Mouse (Mus musculus) heart, embryonic 14.5 days (tissue): ENCODE data around the gene Ptges3l. TPM values are rescaled to one million over a fixed set of nuclear protein-coding genes. Genes with fewer than 3 reads are reported as not detected.
"Not testable (repeated sequence)": the region's sequence is repeated elsewhere in the genome, so short reads cannot be mapped to it uniquely, and the experiment has no call there.

ENCODE experiments used
- ATAC-seq: fragments of 200-750 bp; cut with Nextera tagmentation; 2 replicates; pipeline ENCODE4 v1.8.0; 2017; ENCODE audit warnings: low read depth, moderate TSS enrichment; ENCODE audit not compliant: insufficient number of reproducible peaks, insufficient read depth, low FRiP score
- H3K27ac ChIP-seq, 2 experiments: fragments of 200-500 bp in 1 of 2; fragments of 300-500 bp in 1 of 2; sonication (generic) in 1 of 2; replicated peaks in 1 of 2; 2 replicates each; pipeline ENCODE4 v1.5.1; 2012 to 2014; ENCODE audit warnings: low read depth in 2 of 2, low read length in 2 of 2, control low read depth in 1 of 2, mild to moderate bottlenecking in 1 of 2, mixed read lengths in 1 of 2; ENCODE audit not compliant: control insufficient read depth in 1 of 2, insufficient read depth in 1 of 2
- H3K27me3 ChIP-seq: fragments of 300-500 bp; sonication (generic); 2 replicates; pipeline ENCODE4 v1.6.1; 2014; ENCODE audit warnings: mild to moderate bottlenecking, low read length, control low read depth; ENCODE audit not compliant: control insufficient read depth, insufficient read depth
- H3K36me3 ChIP-seq: fragments of 300-500 bp; sonication (generic); 2 replicates; pipeline ENCODE4 v1.6.1; 2014; ENCODE audit warnings: mild to moderate bottlenecking, control low read depth, low read length, mixed read lengths; ENCODE audit not compliant: control insufficient read depth, insufficient read depth
- H3K4me1 ChIP-seq, 2 experiments: fragments of 200-500 bp in 1 of 2; fragments of 300-500 bp in 1 of 2; sonication (generic) in 1 of 2; 2 replicates each; pipeline ENCODE4 v1.6.1; 2012 to 2014; ENCODE audit warnings: low read length in 2 of 2, control low read depth in 1 of 2, mixed read lengths in 1 of 2; ENCODE audit not compliant: control insufficient read depth in 2 of 2, insufficient read depth in 2 of 2
- H3K4me2 ChIP-seq: fragments of 300-500 bp; sonication (generic); 2 replicates; pipeline ENCODE4 v1.6.1; 2014; ENCODE audit warnings: mild to moderate bottlenecking, low read length
- H3K4me3 ChIP-seq, 2 experiments: fragments of 200-500 bp in 1 of 2; fragments of 300-500 bp in 1 of 2; sonication (generic) in 1 of 2; 2 replicates each; pipeline ENCODE4 v1.5.1; 2012 to 2014; ENCODE audit warnings: low read length in 2 of 2, mild to moderate bottlenecking in 2 of 2, control low read depth in 1 of 2, low read depth in 1 of 2, moderate library complexity in 1 of 2; ENCODE audit not compliant: control insufficient read depth in 1 of 2, insufficient read depth in 1 of 2
- H3K9ac ChIP-seq: fragments of 300-500 bp; sonication (generic); 2 replicates; pipeline ENCODE4 v1.6.1; 2014; ENCODE audit warnings: mild to moderate bottlenecking, low read length
- H3K9me3 ChIP-seq: fragments of 300-500 bp; sonication (generic); 2 replicates; pipeline ENCODE4 v1.6.1; 2016; ENCODE audit warnings: low read length, control low read depth; ENCODE audit not compliant: control insufficient read depth
- WGBS: fragments of 180-500 bp; shearing (Covaris S2); extraction: QIAGEN DNeasy Blood & Tissue Kit; methylation state at CpG from one replicate; pipeline ENCODE4 v1.1.7; 2014; 5-methylcytosine and 5-hydroxymethylcytosine counted together
- polyA plus RNA-seq: library from polyadenylated mRNA; unstranded; fragments of >200 nt; fragmentation: Nextera tagmentation; extraction: Ambion mirVana; gene quantifications from 2 replicates; pipeline ENCODE4 v1.2.1, GENCODE M21; 2014

Gene Ptges3l
- polyA plus RNA-seq, 1 experiment from 2014 or later: 81.7 TPM

DNA sequence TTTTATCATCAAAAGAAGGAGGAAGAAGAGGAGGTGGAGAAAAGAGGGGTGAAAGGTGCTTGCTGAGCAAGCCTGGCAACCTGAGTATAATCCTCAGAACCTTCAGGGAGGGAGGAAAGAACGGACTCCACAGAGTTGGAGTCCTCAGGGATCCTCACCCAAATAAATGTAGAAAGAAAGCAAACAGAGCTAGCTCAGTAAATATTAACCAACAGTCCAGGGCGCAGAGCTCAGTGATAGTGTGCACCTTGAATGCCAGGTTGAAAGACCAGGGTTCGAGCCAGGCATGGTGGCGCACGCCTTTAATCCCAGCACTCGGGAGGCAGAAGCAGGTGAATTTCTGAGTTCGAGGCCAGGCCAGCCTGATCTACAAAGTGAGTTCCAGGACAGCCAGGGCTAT, 30.5 kb upstream of the Ptges3l start:
- Histone ChIP-seq H3K4me1 (no peaks in the 10 kb centered on the region), H3K9me3 (no peaks in the 10 kb centered on the region), H3K9ac (no peak overlapping the region), H3K4me2 (no peak overlapping the region), H3K27ac (no peak overlapping the region), H3K4me3 (no peak overlapping the region), H3K36me3 (peaks cover 42% of the 10 kb centered on the region), H3K27me3 (no peaks in the 10 kb centered on the region)
- no peak for ATAC-seq
- 84% methylated on average over 7 of the region's 7 CpGs for WGBS

- Histone ChIP-seq H3K4me2 (no peak overlapping the region), H3K27ac (no peak overlapping the region), H3K9ac (no peak overlapping the region), H3K9me3 (no peaks in the 10 kb centered on the region), H3K4me1 (no peaks in the 10 kb centered on the region), H3K4me3 (no peak overlapping the region), H3K27me3 (no peaks in the 10 kb centered on the region), H3K36me3 (peaks cover 33% of the 10 kb centered on the region)
- ATAC-seq: no peak
- 78% methylated on average over 6 of the region's 6 CpGs for WGBS
Observed at GRCm38 (mm10) chr11:101454702-101455101, 29.6 kb upstream of the Ptges3l start.

- no peak for ATAC-seq
- Histone ChIP-seq H3K4me3 (no peak overlapping the region), H3K27me3 (no peaks in the 10 kb centered on the region), H3K27ac (no peak overlapping the region), H3K9me3 (no peaks in the 10 kb centered on the region), H3K4me2 (no peak overlapping the region), H3K9ac (no peak overlapping the region), H3K4me1 (peaks cover 0 to 11% of the 10 kb centered on the region in 2 experiments; a peak in 1 of 4 replicates), H3K36me3 (peaks cover 8% of the 10 kb centered on the region)
- WGBS: 58% methylated on average over 10 of the region's 10 CpGs
Observed at GRCm38 (mm10) chr11:101452093-101452774, 27.1 kb upstream of the Ptges3l start.

DNA sequence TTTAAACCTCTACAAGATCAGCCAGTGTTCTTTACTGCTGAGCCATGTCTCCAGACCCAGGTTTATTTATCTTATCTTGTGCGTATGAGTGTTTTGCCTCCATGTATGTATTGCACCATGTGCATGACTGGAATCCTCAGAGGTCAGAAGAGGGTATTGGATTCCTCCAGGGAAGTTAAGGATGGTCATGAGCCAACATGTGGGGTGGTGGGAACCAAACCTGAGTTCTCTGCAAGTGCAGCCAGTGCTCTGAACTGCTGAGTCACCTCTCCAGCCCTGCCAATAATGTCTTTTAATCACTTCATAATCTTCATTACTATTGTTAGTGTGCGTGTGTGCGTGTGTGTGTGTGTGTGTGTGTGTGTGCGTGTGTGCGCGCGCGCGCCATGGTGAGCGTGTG, 26.4 kb upstream of the Ptges3l start:
- Histone ChIP-seq H3K36me3 (peaks cover 1% of the 10 kb centered on the region), H3K4me3 (no peak overlapping the region), H3K9me3 (no peaks in the 10 kb centered on the region), H3K4me1 (peaks cover 0 to 11% of the 10 kb centered on the region in 2 experiments; a peak in 1 of 4 replicates), H3K9ac (no peak overlapping the region), H3K27ac (no peak overlapping the region), H3K27me3 (no peaks in the 10 kb centered on the region), H3K4me2 (no peak overlapping the region)
- no peak for ATAC-seq
- 88% methylated on average over 10 of the region's 10 CpGs for WGBS

- H3K27me3 ChIP-seq: no peaks in the 10 kb centered on the region
- no peak overlapping the region for H3K27ac ChIP-seq
- peaks cover 0 to 11% of the 10 kb centered on the region in 2 experiments; a peak in 1 of 4 replicates for H3K4me1 ChIP-seq
- no peaks in the 10 kb centered on the region for H3K9me3 ChIP-seq
- H3K4me2 ChIP-seq: no peak overlapping the region
- no peak overlapping the region for H3K4me3 ChIP-seq
- WGBS: 82% methylated on average over 3 of the region's 3 CpGs
- no peak for ATAC-seq
- H3K9ac ChIP-seq: no peak overlapping the region
- peaks cover 6% of the 10 kb centered on the region for H3K36me3 ChIP-seq
Observed at GRCm38 (mm10) chr11:101450394-101450793, 25.3 kb upstream of the Ptges3l start.

DNA sequence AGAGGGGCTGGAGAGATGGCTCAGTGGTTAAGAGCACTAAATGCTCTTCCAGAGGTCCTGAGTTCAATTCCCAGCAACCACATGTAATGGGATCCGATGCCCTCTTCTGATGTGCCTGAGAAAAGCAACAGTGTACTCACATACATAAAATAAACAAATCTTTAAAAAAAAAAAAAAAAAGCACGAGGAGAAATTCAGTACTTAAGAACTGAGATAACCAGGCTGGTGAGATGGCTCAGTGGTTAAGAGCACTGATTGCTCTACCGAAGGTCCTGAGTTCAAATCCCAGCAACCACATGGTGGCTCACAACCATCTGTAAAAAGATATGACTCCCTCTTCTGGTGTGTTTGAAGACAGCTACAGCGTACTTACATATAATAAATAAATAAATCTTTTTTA, 24.5 kb upstream of the Ptges3l start:
- WGBS: 77% methylated on average over 4 of the region's 4 CpGs
- H3K4me2 ChIP-seq, H3K27ac ChIP-seq, ATAC-seq, H3K9ac ChIP-seq, H3K4me3 ChIP-seq, H3K27me3 ChIP-seq, H3K9me3 ChIP-seq: not testable (repeated sequence)
- H3K36me3 ChIP-seq: peaks cover 14% of the 10 kb centered on the region
- peaks cover 0 to 14% of the 10 kb centered on the region in 2 experiments; a peak in 2 of 4 replicates for H3K4me1 ChIP-seq

DNA sequence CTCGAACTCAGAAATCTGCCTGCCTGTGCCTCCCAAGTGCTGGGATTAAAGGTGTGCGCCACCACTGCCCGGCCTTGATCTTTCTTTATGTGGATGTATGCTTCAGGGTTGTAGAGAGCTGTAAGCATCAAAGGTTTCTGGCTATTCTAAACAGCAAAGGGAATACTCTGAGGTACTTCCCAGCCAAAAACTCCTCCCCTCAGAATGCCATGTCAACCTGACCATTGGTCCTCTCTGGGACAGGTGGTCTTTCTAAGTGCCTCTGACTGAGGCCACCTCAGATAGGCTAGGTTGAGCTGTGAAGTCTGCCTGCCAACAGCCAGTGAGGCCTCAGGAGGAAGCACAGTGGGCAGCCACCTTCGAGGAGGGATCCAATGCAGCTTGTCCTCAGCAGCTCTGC, 23.8 kb upstream of the Ptges3l start:
- Histone ChIP-seq H3K4me2 (peak overlapping the region; percentile 62), H3K27ac (peak overlapping the region in 1 of 2 experiments; percentile 64; a peak in 2 of 4 replicates), H3K27me3 (no peaks in the 10 kb centered on the region), H3K4me1 (peaks cover 0 to 14% of the 10 kb centered on the region in 2 experiments; a peak in 2 of 4 replicates), H3K9ac (peak overlapping the region; percentile 69), H3K9me3 (no peaks in the 10 kb centered on the region), H3K4me3 (peak overlapping the region; percentile 45 to 66), H3K36me3 (peaks cover 21% of the 10 kb centered on the region)
- ATAC-seq: no peak
- 70% methylated on average over 4 of the region's 4 CpGs for WGBS
